Mouse (Mus musculus) MEL (cell line): ENCODE measurements around the gene Rnf103. TPM values are rescaled to one million over a fixed set of nuclear protein-coding genes. Genes with fewer than 3 reads are reported as not detected.

ENCODE experiments used
- DNase-seq: peaks from one replicate; pipeline ENCODE4 v3.0.0; 2011; ENCODE audit warnings: low read depth, low spot score
- H3K27ac ChIP-seq: 2 replicates; pipeline ENCODE4 v1.5.1; 2012; ENCODE audit warnings: low read depth, mild to moderate bottlenecking, control low read depth, low read length, moderate library complexity; ENCODE audit not compliant: control insufficient read depth
- H3K27me3 ChIP-seq, 2 experiments: fragments of 150-350 bp in 1 of 2; sonication (generic) in 1 of 2; 2 replicates each; pipeline ENCODE4 v1.6.1; 2012; ENCODE audit warnings: low read length in 2 of 2, mild to moderate bottlenecking in 2 of 2, improper control_type of control experiment in 1 of 2, moderate library complexity in 1 of 2; ENCODE audit not compliant: insufficient read depth in 2 of 2, control insufficient read depth in 1 of 2
- H3K36me3 ChIP-seq, 2 experiments: 2 replicates each; pipeline ENCODE4 v1.6.1; 2012 to 2014; ENCODE audit warnings: low read length in 2 of 2, improper control_type of control experiment in 1 of 2, inconsistent platforms in 1 of 2, mild to moderate bottlenecking in 1 of 2; ENCODE audit not compliant: insufficient read depth in 2 of 2, control insufficient read depth in 1 of 2
- H3K4me1 ChIP-seq, 2 experiments: fragments of 150-350 bp in 1 of 2; sonication (generic) in 1 of 2; 2 replicates each; pipeline ENCODE4 v1.6.1; 2012; ENCODE audit warnings: low read length in 2 of 2, improper control_type of control experiment in 1 of 2, mild to moderate bottlenecking in 1 of 2; ENCODE audit not compliant: insufficient read depth in 2 of 2, control insufficient read depth in 1 of 2
- H3K4me3 ChIP-seq, 2 experiments: fragments of 150-350 bp in 1 of 2; sonication (generic) in 1 of 2; 2 replicates each; pipeline ENCODE4 v1.5.1; 2012; ENCODE audit warnings: low read depth in 2 of 2, low read length in 2 of 2, mild to moderate bottlenecking in 2 of 2, moderate library complexity in 2 of 2, control low read depth in 1 of 2, improper control_type of control experiment in 1 of 2; ENCODE audit not compliant: control insufficient read depth in 1 of 2, insufficient read depth in 1 of 2
- H3K79me2 ChIP-seq: 2 replicates; pipeline ENCODE4 v1.6.1; 2012; ENCODE audit warnings: mild to moderate bottlenecking, low read length, moderate library complexity; ENCODE audit not compliant: control insufficient read depth, poor library complexity, insufficient read depth
- H3K9ac ChIP-seq: 2 replicates; pipeline ENCODE4 v1.6.1; 2012; ENCODE audit warnings: low read depth, mild to moderate bottlenecking, control low read depth, low read length, moderate library complexity; ENCODE audit not compliant: control insufficient read depth, poor library complexity, severe bottlenecking
- H3K9me3 ChIP-seq: fragments of 150-350 bp; sonication (generic); replicated peaks from 2 replicates; pipeline ENCODE4 v1.6.1; 2012; ENCODE audit warnings: mild to moderate bottlenecking, low read length, improper control_type of control experiment, moderate library complexity; ENCODE audit not compliant: insufficient read depth
- BHLHE40 ChIP-seq: IDR thresholded peaks from 2 replicates; pipeline ENCODE4 v1.6.1; 2012; ENCODE audit warnings: low read depth, mild to moderate bottlenecking, inconsistent platforms, low read length, improper control_type of control experiment, borderline replicate concordance
- CHD1 ChIP-seq: IDR thresholded peaks from 2 replicates; pipeline ENCODE4 v1.6.1; 2012; ENCODE audit warnings: low read depth, mild to moderate bottlenecking, inconsistent platforms, low read length, improper control_type of control experiment
- CHD2 ChIP-seq: IDR thresholded peaks from 2 replicates; pipeline ENCODE4 v1.6.1; 2011; ENCODE audit warnings: low read length, improper control_type of control experiment
- CTCF ChIP-seq, 3 experiments: IDR thresholded peaks in 2 of 3; conservative IDR thresholded peaks in 1 of 3; 2 replicates each; pipeline ENCODE4 v1.5.1; 2011 to 2012; ENCODE audit warnings: low read length in 3 of 3, low read depth in 2 of 3, mild to moderate bottlenecking in 2 of 3, improper control_type of control experiment in 1 of 3, inconsistent platforms in 1 of 3, mixed read lengths in 1 of 3, moderate library complexity in 1 of 3; ENCODE audit not compliant: control insufficient read depth in 1 of 3, insufficient read depth in 1 of 3, poor library complexity in 1 of 3, severe bottlenecking in 1 of 3
- E2F4 ChIP-seq: IDR thresholded peaks from 2 replicates; pipeline ENCODE4 v1.6.1; 2011; ENCODE audit warnings: low read depth, low read length, improper control_type of control experiment, borderline replicate concordance
- EP300 ChIP-seq, 2 experiments: IDR thresholded peaks; 2 replicates each; pipeline ENCODE4 v1.6.1; 2011; ENCODE audit warnings: improper control_type of control experiment in 2 of 2, low read length in 2 of 2, low read depth in 1 of 2, mild to moderate bottlenecking in 1 of 2
- ETS1 ChIP-seq: IDR thresholded peaks from 2 replicates; pipeline ENCODE4 v1.6.1; 2012; ENCODE audit warnings: low read depth, mild to moderate bottlenecking, inconsistent platforms, low read length, improper control_type of control experiment, moderate library complexity
- GABPA ChIP-seq: IDR thresholded peaks from 2 replicates; pipeline ENCODE4 v1.6.1; 2012; ENCODE audit warnings: low read depth, mild to moderate bottlenecking, inconsistent platforms, low read length, improper control_type of control experiment, moderate library complexity
- GATA1 ChIP-seq: IDR thresholded peaks from 2 replicates; pipeline ENCODE4 v1.6.1; 2011; ENCODE audit warnings: low read depth, low read length, improper control_type of control experiment
- JUND ChIP-seq: IDR thresholded peaks from 2 replicates; pipeline ENCODE4 v1.6.1; 2011; ENCODE audit warnings: low read depth, mild to moderate bottlenecking, improper control_type of control experiment, low read length
- KAT2A ChIP-seq: conservative IDR thresholded peaks from 2 replicates; pipeline ENCODE4 v1.6.1; 2012; ENCODE audit warnings: low read depth, low read length, improper control_type of control experiment, inconsistent platforms
- MAFK ChIP-seq: IDR thresholded peaks from 2 replicates; pipeline ENCODE4 v1.6.1; 2011; ENCODE audit warnings: low read depth, mild to moderate bottlenecking, low read length, improper control_type of control experiment, borderline replicate concordance
- MAX ChIP-seq: IDR thresholded peaks from 2 replicates; pipeline ENCODE4 v1.6.1; 2011; ENCODE audit warnings: low read length, improper control_type of control experiment
- MAZ ChIP-seq: IDR thresholded peaks from 2 replicates; pipeline ENCODE4 v1.6.1; 2012; ENCODE audit warnings: low read depth, mild to moderate bottlenecking, inconsistent platforms, low read length, improper control_type of control experiment
- MEF2A ChIP-seq: IDR thresholded peaks from 2 replicates; pipeline ENCODE4 v1.6.1; 2014; ENCODE audit warnings: low read depth, mild to moderate bottlenecking, inconsistent platforms, low read length, improper control_type of control experiment; ENCODE audit not compliant: poor library complexity, insufficient replicate concordance, severe bottlenecking; ENCODE audit errors: extremely low read depth
- MXI1 ChIP-seq: IDR thresholded peaks from 2 replicates; pipeline ENCODE4 v1.6.1; 2011; ENCODE audit warnings: mild to moderate bottlenecking, low read depth, low read length, improper control_type of control experiment
- MYB ChIP-seq: IDR thresholded peaks from 2 replicates; pipeline ENCODE4 v1.6.1; 2011; ENCODE audit warnings: mild to moderate bottlenecking, low read depth, low read length, improper control_type of control experiment
- MYC ChIP-seq: IDR thresholded peaks from 2 replicates; pipeline ENCODE4 v1.6.1; 2011; ENCODE audit warnings: low read depth, mild to moderate bottlenecking, low read length, improper control_type of control experiment, moderate library complexity
- NELFE ChIP-seq: IDR thresholded peaks from 2 replicates; pipeline ENCODE4 v1.6.1; 2011; ENCODE audit warnings: low read depth, low read length, improper control_type of control experiment
- NRF1 ChIP-seq: IDR thresholded peaks from 2 replicates; pipeline ENCODE4 v1.6.1; 2014; ENCODE audit warnings: low read depth, mild to moderate bottlenecking, inconsistent platforms, low read length, improper control_type of control experiment, moderate library complexity; ENCODE audit not compliant: poor library complexity, insufficient read depth, severe bottlenecking
- POLR2A ChIP-seq, 2 experiments: IDR thresholded peaks; 2 replicates each; pipeline ENCODE4 v1.6.1; 2011 to 2012; ENCODE audit warnings: low read length in 2 of 2, mild to moderate bottlenecking in 2 of 2, control low read depth in 1 of 2, improper control_type of control experiment in 1 of 2, low read depth in 1 of 2, moderate library complexity in 1 of 2; ENCODE audit not compliant: control insufficient read depth in 1 of 2, insufficient read depth in 1 of 2, poor library complexity in 1 of 2
- POLR2AphosphoS2 ChIP-seq: IDR thresholded peaks from 2 replicates; pipeline ENCODE4 v1.6.1; 2011; ENCODE audit warnings: low read length, improper control_type of control experiment
- POLR2AphosphoS5 ChIP-seq: IDR thresholded peaks from 2 replicates; pipeline ENCODE4 v1.6.1; 2012; ENCODE audit warnings: low read depth, borderline replicate concordance, mild to moderate bottlenecking, inconsistent platforms, low read length, moderate library complexity, mixed read lengths
- RAD21 ChIP-seq: IDR thresholded peaks from 2 replicates; pipeline ENCODE4 v1.6.1; 2011; ENCODE audit warnings: mild to moderate bottlenecking, low read depth, low read length, improper control_type of control experiment
- RCOR1 ChIP-seq: IDR thresholded peaks from 2 replicates; pipeline ENCODE4 v1.6.1; 2012; ENCODE audit warnings: low read depth, mild to moderate bottlenecking, inconsistent platforms, low read length, improper control_type of control experiment
- SIN3A ChIP-seq: IDR thresholded peaks from 2 replicates; pipeline ENCODE4 v1.6.1; 2012; ENCODE audit warnings: low read length, improper control_type of control experiment, inconsistent platforms
- SMC3 ChIP-seq: IDR thresholded peaks from 2 replicates; pipeline ENCODE4 v1.6.1; 2011; ENCODE audit warnings: low read depth, low read length, improper control_type of control experiment
- TAL1 ChIP-seq: IDR thresholded peaks from 2 replicates; pipeline ENCODE4 v1.6.1; 2012; ENCODE audit warnings: mild to moderate bottlenecking, inconsistent platforms, low read length, moderate library complexity, mixed read lengths
- TBP ChIP-seq: IDR thresholded peaks from 2 replicates; pipeline ENCODE4 v1.8.0; 2011; ENCODE audit warnings: low read depth, low read length, improper control_type of control experiment
- TCF12 ChIP-seq: IDR thresholded peaks from 2 replicates; pipeline ENCODE4 v1.6.1; 2014; ENCODE audit warnings: low read depth, mild to moderate bottlenecking, inconsistent platforms, low read length, improper control_type of control experiment, moderate library complexity
- USF1 ChIP-seq: IDR thresholded peaks from 2 replicates; pipeline ENCODE4 v1.6.1; 2014; ENCODE audit warnings: low read depth, mild to moderate bottlenecking, inconsistent platforms, low read length, improper control_type of control experiment, moderate library complexity
- USF2 ChIP-seq, 2 experiments: IDR thresholded peaks; 2 replicates each; pipeline ENCODE4 v1.6.1; 2011 to 2012; ENCODE audit warnings: improper control_type of control experiment in 2 of 2, low read length in 2 of 2, borderline replicate concordance in 1 of 2, inconsistent platforms in 1 of 2, low read depth in 1 of 2, mild to moderate bottlenecking in 1 of 2; ENCODE audit not compliant: insufficient read depth in 1 of 2
- ZKSCAN1 ChIP-seq: IDR thresholded peaks from 2 replicates; pipeline ENCODE4 v1.6.1; 2012; ENCODE audit warnings: low read depth, mild to moderate bottlenecking, inconsistent platforms, low read length, improper control_type of control experiment, moderate library complexity
- ZMIZ1 ChIP-seq: IDR thresholded peaks from 2 replicates; pipeline ENCODE4 v1.6.1; 2012; ENCODE audit warnings: low read depth, mild to moderate bottlenecking, inconsistent platforms, low read length, improper control_type of control experiment, moderate library complexity
- ZNF384 ChIP-seq: IDR thresholded peaks from 2 replicates; pipeline ENCODE4 v1.6.1; 2012; ENCODE audit warnings: low read depth, mild to moderate bottlenecking, inconsistent platforms, low read length, improper control_type of control experiment
- polyA plus RNA-seq, 2 experiments: library from polyadenylated mRNA; stranded (reverse) in 1 of 2; unstranded in 1 of 2; fragments of >175 nt in 1 of 2; fragments of >200 nt in 1 of 2; gene quantifications; 2 replicates each; pipeline versions ENCODE4 v1.2.1 to v1.2.4; 2012; ENCODE audit warnings: low replicate concordance in 2 of 2, low read depth in 1 of 2; ENCODE audit not compliant: insufficient read length in 2 of 2, insufficient read depth in 1 of 2, missing spikeins in 1 of 2
- total RNA-seq: library from RNA; depleted of rRNA; stranded (reverse); fragments of 300-350 nt; gene quantifications from 2 replicates; pipeline ENCODE4 v1.2.3, GENCODE M21; 2012

Rnf103 gene
- total and polyA plus RNA-seq, 3 experiments, result 3.3 to 4.9 TPM; not detected in 1

DNA sequence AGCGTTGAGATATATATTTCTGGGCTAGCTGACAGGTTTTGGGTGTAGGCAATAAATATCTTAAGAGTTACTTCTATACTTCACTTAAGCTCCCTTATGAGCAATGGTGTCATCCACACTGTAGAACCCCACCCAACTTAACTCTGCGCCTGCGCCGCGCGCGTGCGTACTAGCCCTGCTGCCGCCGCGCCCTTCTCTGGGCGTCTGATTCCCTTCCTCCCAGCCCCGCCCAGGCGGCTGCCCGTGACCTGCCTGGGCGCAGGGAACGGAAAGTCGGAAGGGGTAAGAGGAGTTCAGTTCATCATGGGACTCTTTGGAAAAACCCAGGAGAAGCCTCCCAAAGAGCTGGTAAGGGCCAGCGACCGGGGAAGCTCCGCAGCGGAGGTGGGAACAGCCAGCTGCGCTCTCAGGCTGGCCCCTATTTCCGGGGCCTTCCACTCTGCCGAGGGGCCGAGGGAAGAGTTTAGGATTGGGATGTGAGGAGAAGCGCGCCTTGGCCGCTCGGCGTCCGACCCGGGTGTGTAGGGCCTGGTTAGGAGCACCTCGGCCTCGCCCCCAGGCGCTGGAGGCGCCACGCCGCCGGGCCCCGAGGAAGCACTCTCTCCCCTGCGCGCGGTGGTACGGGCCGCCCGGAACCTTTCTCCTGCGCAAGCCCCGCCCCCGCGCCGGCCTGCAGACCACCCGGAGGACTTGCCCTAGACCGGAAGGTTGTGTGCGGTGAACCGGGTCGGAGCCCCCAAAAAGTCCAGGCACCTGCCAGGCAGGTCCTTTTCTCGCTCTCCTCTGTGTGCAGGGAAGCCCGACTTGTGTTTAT is 50.2 kb downstream of the Rnf103 start, which contains the start of gene Chmp3:
Gene Chmp3 (plus strand): TSS at position 112 of the 814 bp plus-strand sequence.
- H3K4me3 ChIP-seq, result peak within 1 kb of the TSS; percentile 80 to 85
- H3K27ac ChIP-seq, result peak within 1 kb of the TSS; percentile 90
- H3K9ac ChIP-seq, result peak within 1 kb of the TSS; percentile 89
- H3K27me3 ChIP-seq, result no peaks in the 10 kb centered on the region; a peak in 2 of 4 replicates
- H3K79me2 ChIP-seq, result peaks cover 17% of the 10 kb centered on the region
- H3K4me1 ChIP-seq, result peaks cover 0 to 9% of the 10 kb centered on the region in 2 experiments
- DNase-seq, result peak; percentile 96
- no peaks in the 10 kb centered on the region for H3K9me3 ChIP-seq
- H3K36me3 ChIP-seq, result peaks cover 0 to 14% of the 10 kb centered on the region in 2 experiments; a peak in 2 of 4 replicates
- peak; percentile 74 for TF ChIP-seq MAX
- TF ChIP-seq TAL1, result no peak
- TF ChIP-seq MAZ, result peak; percentile 74
- peak; percentile 90 for TF ChIP-seq ZMIZ1
- TF ChIP-seq ZKSCAN1, result no peak
- no peak for TF ChIP-seq CTCF (IDR thresholded peaks at IDR 0.05 in 2 of 3, conservative IDR thresholded peaks at IDR 0.05 in 1 of 3; ENCODE audit: control insufficient read depth in 1 of 3, insufficient read depth in 1 of 3, low read depth in 2 of 3, low read length in 3 of 3, poor library complexity in 1 of 3, severe bottlenecking in 1 of 3)
- peak; percentile 44 to 87; a peak in 2 of 4 replicates for TF ChIP-seq POLR2A (IDR thresholded peaks at IDR 0.05; ENCODE audit: control insufficient read depth in 1 of 2, insufficient read depth in 1 of 2, low read depth in 1 of 2, low read length in 2 of 2, poor library complexity in 1 of 2)
- TF ChIP-seq MYC, result 0 out of 2 replicates have a peak, but pooled peaks have one; percentile 13
- TF ChIP-seq CHD2, result no peak
- TF ChIP-seq GATA1, result no peak
- no peak for TF ChIP-seq USF1
- peak; percentile 99 for TF ChIP-seq CHD1
- TF ChIP-seq MAFK, result no peak
- no peak for TF ChIP-seq JUND
- TF ChIP-seq BHLHE40, result no peak
- 0 out of 2 replicates have a peak, but pooled peaks have one; percentile 43 for TF ChIP-seq TCF12
- TF ChIP-seq ETS1, result no peak; the same call in 1 of the 2 replicates
- peak in 1 of 2 experiments; percentile 19; a peak in 2 of 4 replicates for TF ChIP-seq EP300 (IDR thresholded peaks at IDR 0.05; ENCODE audit: low read depth in 1 of 2, low read length in 2 of 2)
- TF ChIP-seq TBP, result 0 out of 2 replicates have a peak, but pooled peaks have one; percentile 60
- TF ChIP-seq NELFE, result peak; percentile 92
- TF ChIP-seq MYB, result no peak
- peak; percentile 95 for TF ChIP-seq NRF1
- TF ChIP-seq POLR2AphosphoS2, result peak; percentile 71; the same call in 1 of the 2 replicates
- TF ChIP-seq GABPA, result no peak
- TF ChIP-seq RCOR1, result no peak
- TF ChIP-seq MEF2A, result no peak
- no peak for TF ChIP-seq ZNF384
- no peak for TF ChIP-seq SMC3
- TF ChIP-seq KAT2A, result peak; percentile 69
- TF ChIP-seq POLR2AphosphoS5, result no peak
- no peak for TF ChIP-seq USF2 (IDR thresholded peaks at IDR 0.05; ENCODE audit: borderline replicate concordance in 1 of 2, insufficient read depth in 1 of 2, low read depth in 1 of 2, low read length in 2 of 2)
- no peak for TF ChIP-seq RAD21
- peak; percentile 89 for TF ChIP-seq SIN3A
- peak; percentile 47 for TF ChIP-seq MXI1
- TF ChIP-seq E2F4, result no peak
